Mouse (Mus musculus) neural tube, embryonic 14.5 days (tissue): ENCODE measurements around the gene Gm10715. TPM values are rescaled to one million over a fixed set of nuclear protein-coding genes. Genes with fewer than 3 reads are reported as not detected.
"Not testable (repeated sequence)": the region's sequence is repeated elsewhere in the genome, so short reads cannot be mapped to it uniquely, and the experiment has no call there.

Source experiments
- ATAC-seq: fragments of 200-750 bp; cut with Nextera tagmentation; 2 replicates; pipeline ENCODE4 v1.8.0; 2017; ENCODE audit warnings: low read depth, mild to moderate bottlenecking, moderate TSS enrichment, moderate library complexity
- H3K27ac ChIP-seq: fragments of 300-500 bp; sonication (generic); 2 replicates; pipeline ENCODE4 v1.5.1; 2014; ENCODE audit warnings: low read depth, mild to moderate bottlenecking, control low read depth, low read length, moderate library complexity, mixed read lengths
- H3K27me3 ChIP-seq: fragments of 300-500 bp; sonication (generic); 2 replicates; pipeline ENCODE4 v1.6.1; 2014; ENCODE audit warnings: low read length; ENCODE audit not compliant: control insufficient read depth, insufficient read depth
- H3K36me3 ChIP-seq: fragments of 300-500 bp; sonication (generic); 2 replicates; pipeline ENCODE4 v1.6.1; 2014; ENCODE audit warnings: low read length, mixed read lengths; ENCODE audit not compliant: control insufficient read depth, insufficient read depth
- H3K4me1 ChIP-seq: fragments of 300-500 bp; sonication (generic); 2 replicates; pipeline ENCODE4 v1.6.1; 2014; ENCODE audit warnings: low read length; ENCODE audit not compliant: control insufficient read depth, insufficient read depth
- H3K4me2 ChIP-seq: fragments of 300-500 bp; sonication (generic); 2 replicates; pipeline ENCODE4 v1.6.1; 2014; ENCODE audit warnings: mild to moderate bottlenecking, low read depth, low read length, control low read depth
- H3K4me3 ChIP-seq: fragments of 300-500 bp; sonication (generic); 2 replicates; pipeline ENCODE4 v1.5.1; 2014; ENCODE audit warnings: low read depth, low read length, control low read depth, mixed read lengths
- H3K9ac ChIP-seq: fragments of 300-500 bp; sonication (generic); replicated peaks from 2 replicates; pipeline ENCODE4 v1.6.1; 2014; ENCODE audit warnings: low read depth, mild to moderate bottlenecking, control low read depth, low read length, mixed read lengths
- H3K9me3 ChIP-seq: fragments of 300-500 bp; sonication (generic); 2 replicates; pipeline ENCODE4 v1.6.1; 2016; ENCODE audit warnings: low read length; ENCODE audit not compliant: control insufficient read depth
- WGBS: fragments of 180-500 bp; shearing (Covaris S2); extraction: QIAGEN DNeasy Blood & Tissue Kit; methylation state at CpG from one replicate; pipeline ENCODE4 v1.1.7; 2014; 5-methylcytosine and 5-hydroxymethylcytosine counted together
- polyA plus RNA-seq: library from polyadenylated mRNA; unstranded; fragments of >200 nt; fragmentation: Nextera tagmentation; extraction: Ambion mirVana; gene quantifications from 2 replicates; pipeline ENCODE4 v1.2.1, GENCODE M21; 2014

Gm10715 gene
- polyA plus RNA-seq, 1 experiment from 2014 or later: not detected

GRCm38 (mm10) chr9:3023312-3023984 lies 13.2 kb upstream of the Gm10715 start, which contains the start of gene Gm10718:
TSS of gene Gm10718 (plus strand) at chr9:3023547.
- H3K4me2 ChIP-seq, H3K4me3 ChIP-seq, H3K4me1 ChIP-seq, H3K27ac ChIP-seq, H3K27me3 ChIP-seq, H3K9ac ChIP-seq, H3K36me3 ChIP-seq, ATAC-seq, H3K9me3 ChIP-seq: not testable (repeated sequence)
- WGBS: 70% methylated on average over 9 of the region's 13 CpGs

DNA sequence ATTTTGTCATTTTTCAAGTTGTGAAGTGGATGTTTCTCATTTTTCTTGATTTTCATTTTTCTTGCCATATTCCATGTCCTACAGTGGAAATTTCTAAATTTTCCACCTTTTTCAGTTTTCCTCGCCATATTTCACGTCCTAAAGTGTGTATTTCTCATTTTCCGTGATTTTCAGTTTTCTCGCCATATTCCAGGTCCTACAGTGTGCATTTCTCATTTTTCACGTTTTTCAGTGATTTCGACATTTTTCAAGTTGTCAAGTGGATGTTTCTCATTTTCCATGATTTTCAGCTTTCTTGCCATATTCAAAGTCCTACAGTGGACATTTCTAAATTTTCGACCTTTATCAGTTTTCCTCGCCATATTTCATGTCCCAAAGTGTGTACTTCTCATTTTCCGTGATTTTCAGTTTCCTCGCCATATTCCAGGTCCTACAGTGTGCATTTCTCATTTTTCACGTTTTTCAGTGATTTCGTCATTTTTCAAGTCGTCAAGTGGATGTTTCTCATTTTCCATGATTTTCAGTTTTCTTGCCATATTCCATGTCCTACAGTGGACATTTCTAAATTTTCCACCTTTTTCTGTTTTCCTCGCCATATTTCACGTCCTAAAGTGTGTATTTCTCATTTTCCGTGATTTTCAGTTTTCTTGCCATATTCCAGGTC lies 12.6 kb upstream of the Gm10715 start:
- not testable (repeated sequence) for ATAC-seq, H3K9ac ChIP-seq, H3K9me3 ChIP-seq, H3K36me3 ChIP-seq, H3K27ac ChIP-seq, H3K27me3 ChIP-seq, H3K4me2 ChIP-seq, H3K4me1 ChIP-seq, H3K4me3 ChIP-seq
- 68% methylated on average over 15 of the region's 16 CpGs for WGBS

GRCm38 (mm10) chr9:3024912-3025467 lies 11.7 kb upstream of the Gm10715 start, which contains the start of gene Gm10717:
TSS of gene Gm10717 (plus strand) at chr9:3025417.
- not testable (repeated sequence) for ATAC-seq, H3K9me3 ChIP-seq, H3K4me2 ChIP-seq, H3K27ac ChIP-seq, H3K4me1 ChIP-seq, H3K27me3 ChIP-seq, H3K9ac ChIP-seq, H3K4me3 ChIP-seq, H3K36me3 ChIP-seq
- WGBS: 75% methylated on average over 12 of the region's 12 CpGs

- not testable (repeated sequence) for H3K27me3 ChIP-seq, H3K36me3 ChIP-seq, H3K4me1 ChIP-seq, ATAC-seq, H3K27ac ChIP-seq, H3K9ac ChIP-seq, H3K4me2 ChIP-seq, H3K4me3 ChIP-seq, H3K9me3 ChIP-seq
- WGBS: 68% methylated on average over 4 of the region's 6 CpGs
Measured at GRCm38 (mm10) chr9:3025653-3026052, 11.0 kb upstream of the Gm10715 start.

DNA sequence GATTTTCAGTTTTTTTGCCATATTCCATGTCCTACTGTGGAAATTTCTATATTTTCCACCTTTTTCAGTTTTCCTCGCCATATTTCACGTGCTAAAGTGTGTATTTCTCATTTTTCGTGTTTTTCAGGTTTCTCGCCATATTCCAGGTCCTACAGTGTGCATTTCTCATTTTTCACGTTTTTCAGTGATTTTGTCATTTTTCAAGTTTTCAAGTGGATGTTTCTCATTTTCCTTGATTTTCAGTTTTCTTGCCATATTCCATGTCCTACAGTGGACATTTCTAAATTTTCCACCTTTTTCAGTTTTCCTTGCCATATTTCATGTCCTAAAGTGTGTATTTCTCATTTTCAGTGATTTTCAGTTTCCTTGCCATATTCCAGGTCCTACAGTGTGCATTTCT lies 10.5 kb upstream of the Gm10715 start:
- not testable (repeated sequence) for H3K9ac ChIP-seq, H3K9me3 ChIP-seq, H3K4me1 ChIP-seq, H3K4me3 ChIP-seq, H3K27ac ChIP-seq, ATAC-seq, H3K36me3 ChIP-seq, H3K27me3 ChIP-seq, H3K4me2 ChIP-seq
- 67% methylated on average over 5 of the region's 5 CpGs for WGBS

GRCm38 (mm10) chr9:3026741-3027140 lies 9.9 kb upstream of the Gm10715 start:
- not testable (repeated sequence) for ATAC-seq, H3K9me3 ChIP-seq, H3K36me3 ChIP-seq, H3K27me3 ChIP-seq, H3K4me1 ChIP-seq, H3K4me2 ChIP-seq, H3K9ac ChIP-seq, H3K4me3 ChIP-seq, H3K27ac ChIP-seq
- 69% methylated on average over 9 of the region's 9 CpGs for WGBS

GRCm38 (mm10) chr9:3027200-3027599 lies 9.5 kb upstream of the Gm10715 start:
- 79% methylated on average over 9 of the region's 9 CpGs for WGBS

DNA sequence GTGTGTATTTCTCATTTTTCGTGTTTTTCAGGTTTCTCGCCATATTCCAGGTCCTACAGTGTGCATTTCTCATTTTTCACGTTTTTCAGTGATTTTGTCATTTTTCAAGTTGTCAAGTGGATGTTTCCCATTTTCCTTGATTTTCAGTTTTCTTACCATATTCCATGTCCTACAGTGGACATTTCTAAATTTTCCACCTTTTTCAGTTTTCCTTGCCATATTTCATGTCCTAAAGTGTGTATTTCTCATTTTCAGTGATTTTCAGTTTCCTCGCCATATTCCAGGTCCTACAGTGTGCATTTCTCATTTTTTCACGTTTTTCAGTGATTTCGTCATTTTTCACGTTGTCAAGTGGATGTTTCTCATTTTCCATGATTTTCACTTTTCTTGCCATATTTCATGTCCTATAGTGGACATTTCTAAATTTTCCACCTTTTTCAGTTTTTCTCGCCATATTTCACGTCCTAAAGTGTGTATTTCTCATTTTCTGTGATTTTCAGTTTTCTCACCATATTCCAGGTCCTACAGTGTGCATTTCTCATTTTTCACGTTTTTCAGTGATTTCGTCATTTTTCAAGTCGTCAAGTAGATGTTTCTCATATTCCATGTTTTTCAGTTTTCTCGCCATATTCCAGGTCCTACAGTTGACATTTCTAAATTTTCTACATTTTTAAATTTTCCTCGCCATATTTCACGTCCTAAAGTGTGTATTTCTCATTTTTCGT lies 7.2 kb upstream of the Gm10715 start:
- not testable (repeated sequence) for H3K27me3 ChIP-seq, H3K27ac ChIP-seq, H3K9me3 ChIP-seq, H3K4me1 ChIP-seq, H3K36me3 ChIP-seq, ATAC-seq, H3K4me2 ChIP-seq, H3K4me3 ChIP-seq, H3K9ac ChIP-seq
- WGBS: 68% methylated on average over 12 of the region's 16 CpGs

More at GRCm38 (mm10) chr9:3027200-3027599, 9.5 kb upstream of the Gm10715 start:
- H3K27me3 ChIP-seq, H3K4me3 ChIP-seq, H3K27ac ChIP-seq, H3K4me1 ChIP-seq, H3K9me3 ChIP-seq, H3K36me3 ChIP-seq, ATAC-seq, H3K9ac ChIP-seq, H3K4me2 ChIP-seq: not testable (repeated sequence)
